Mouse (Mus musculus): ENCODE results near the gene Dach1.

- TF ChIP-seq POLR2A (IDR thresholded peaks at IDR 0.05; ENCODE audit: insufficient read depth, low read length): no peak
- no peak for TF ChIP-seq CTCF (IDR thresholded peaks at IDR 0.05; ENCODE audit: low read depth, low read length)
- TF ChIP-seq EP300 (IDR thresholded peaks at IDR 0.05; ENCODE audit: insufficient read depth, low read depth, low read length): no peak
These were observed 65.1 kb downstream of the Dach1 start for GRCm38 (mm10) chr14:98104314-98104955.

Measured in ES-Bruce4 (cell line).